Mouse (Mus musculus) erythroblast, embryonic 14.5 days (primary cell): ENCODE results near the gene Ereg.

ENCODE experiments used
- GATA1 ChIP-seq: IDR thresholded peaks from 2 replicates; pipeline ENCODE4 v1.6.1; 2012; ENCODE audit warnings: low read length, inconsistent platforms, mixed read lengths
- TAL1 ChIP-seq: IDR thresholded peaks from 3 replicates; pipeline ENCODE4 v1.6.1; 2012; ENCODE audit warnings: low read length, inconsistent platforms, mixed read lengths

DNA sequence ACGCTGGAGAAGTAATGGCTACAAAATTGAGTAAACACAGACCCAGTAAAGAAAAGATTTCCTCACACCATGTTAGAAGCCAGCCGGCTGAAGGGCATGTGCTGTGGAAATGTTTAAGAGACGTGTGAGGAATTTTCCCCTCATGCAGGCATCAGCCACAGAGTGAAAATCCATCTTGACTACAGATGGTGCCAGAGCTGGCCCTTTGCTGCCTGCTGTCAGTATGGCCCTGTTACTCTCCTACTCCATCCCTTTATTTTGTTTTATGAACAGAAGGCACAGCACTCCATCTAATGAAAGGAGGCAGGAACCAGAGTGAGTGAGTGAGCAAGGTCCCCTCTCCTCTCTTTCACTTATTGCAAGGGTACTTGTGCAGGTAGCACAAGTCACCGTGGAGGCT lies 2.1 kb upstream of the Ereg start:
- TF ChIP-seq GATA1 (no peak), TAL1 (no peak)
